Mouse (Mus musculus): ENCODE results near the gene Castor1. TPM values are rescaled to one million over a fixed set of nuclear protein-coding genes. Genes with fewer than 3 reads are reported as not detected.

Gene Castor1
- 30.3 TPM for polyA plus RNA-seq (2017; shearing (Covaris generic))

GRCm38 (mm10) chr11:4217914-4218629 is at the start of gene Castor1:
TSS of gene Castor1 (plus strand) at chr11:4218225.

DNA sequence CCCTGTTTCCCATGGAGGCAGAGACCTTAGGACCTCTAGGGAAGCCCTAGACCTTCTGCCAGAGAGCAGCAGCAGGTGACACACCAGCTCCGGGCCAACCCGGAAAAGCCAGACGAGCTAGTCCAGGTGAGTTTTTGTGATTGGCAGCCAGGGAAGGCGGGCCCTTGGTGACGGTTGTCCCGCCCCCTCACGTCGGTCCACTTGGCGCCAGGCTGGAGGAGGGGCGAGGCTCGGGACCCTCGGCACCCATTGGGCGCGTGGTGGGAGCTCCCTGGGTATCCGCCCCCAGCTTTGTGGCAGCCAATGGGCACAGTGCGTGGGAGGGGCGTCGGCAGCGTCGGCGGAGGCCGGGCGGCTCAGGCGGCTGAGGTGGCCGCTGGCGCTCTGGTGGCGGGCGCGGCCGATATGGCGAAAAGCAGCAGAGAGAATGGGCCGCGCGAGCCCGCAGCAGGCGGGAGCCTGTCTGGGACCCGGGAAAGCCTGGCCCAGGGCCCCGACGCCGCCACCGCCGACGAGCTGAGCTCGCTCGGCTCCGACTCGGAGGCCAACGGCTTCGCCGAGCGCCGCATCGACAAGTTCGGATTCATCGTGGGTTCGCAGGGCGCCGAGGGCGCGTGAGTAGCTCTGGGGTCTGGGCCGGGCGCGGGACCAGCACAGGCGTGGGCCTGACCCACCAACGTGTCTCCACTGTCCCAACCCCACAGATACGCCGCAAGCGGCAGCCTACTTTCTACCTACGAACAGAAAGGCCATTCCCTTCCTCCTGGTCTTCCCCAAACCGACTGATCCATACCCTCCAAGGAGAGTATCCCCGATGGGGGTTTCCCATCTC is 31.3 kb upstream of the Castor1 start, which contains the start of gene Tbc1d10a:
Gene Tbc1d10a, plus strand, starts transcription at position 304 of the 832 bp plus-strand sequence.

DNA sequence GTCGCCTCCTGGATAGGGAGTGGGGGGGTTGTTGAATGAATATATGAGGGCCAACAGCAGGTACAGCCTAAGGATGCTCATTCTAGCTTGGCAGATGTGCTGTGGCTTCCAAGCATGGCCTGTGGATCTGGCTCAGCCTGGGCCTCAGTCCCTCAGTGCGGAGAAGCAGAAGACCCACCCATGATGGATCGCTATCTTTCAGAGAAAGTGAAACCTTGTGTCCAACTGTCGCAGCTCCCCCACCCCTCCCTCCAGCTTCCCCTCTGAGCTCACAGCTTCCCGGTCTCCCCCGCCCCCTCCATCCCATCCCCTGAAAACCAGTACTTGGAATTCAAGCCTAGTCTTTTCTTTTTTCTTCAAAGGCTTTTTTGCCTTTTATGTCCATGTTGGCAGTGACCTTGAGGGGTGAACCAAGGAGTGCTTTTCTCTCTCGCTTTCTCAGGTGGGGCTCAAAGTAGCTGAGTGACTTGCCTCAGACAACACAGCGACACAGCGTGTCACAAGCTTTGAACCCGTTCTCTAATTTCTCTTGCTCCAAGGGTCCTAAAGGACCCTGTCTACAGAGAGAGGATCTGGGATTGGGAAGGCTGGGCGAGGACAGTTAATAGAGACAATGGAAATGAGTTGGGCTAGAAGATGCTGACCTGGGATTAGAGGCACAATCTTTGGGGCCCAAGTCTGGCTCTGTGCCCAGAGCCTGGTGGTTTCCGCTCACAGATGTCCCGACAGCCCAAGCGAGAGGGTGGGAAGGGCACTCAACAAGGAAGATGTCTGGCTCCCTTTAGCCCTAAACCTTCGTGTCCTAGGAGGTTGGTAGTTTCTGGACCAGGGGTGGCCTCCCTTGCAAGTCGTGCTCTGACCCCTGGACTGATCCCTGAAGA is 17.9 kb downstream of the Castor1 start, which contains the start of gene Osm:
Gene Osm, plus strand, starts transcription at position 756 of the 881 bp plus-strand sequence.

DNA sequence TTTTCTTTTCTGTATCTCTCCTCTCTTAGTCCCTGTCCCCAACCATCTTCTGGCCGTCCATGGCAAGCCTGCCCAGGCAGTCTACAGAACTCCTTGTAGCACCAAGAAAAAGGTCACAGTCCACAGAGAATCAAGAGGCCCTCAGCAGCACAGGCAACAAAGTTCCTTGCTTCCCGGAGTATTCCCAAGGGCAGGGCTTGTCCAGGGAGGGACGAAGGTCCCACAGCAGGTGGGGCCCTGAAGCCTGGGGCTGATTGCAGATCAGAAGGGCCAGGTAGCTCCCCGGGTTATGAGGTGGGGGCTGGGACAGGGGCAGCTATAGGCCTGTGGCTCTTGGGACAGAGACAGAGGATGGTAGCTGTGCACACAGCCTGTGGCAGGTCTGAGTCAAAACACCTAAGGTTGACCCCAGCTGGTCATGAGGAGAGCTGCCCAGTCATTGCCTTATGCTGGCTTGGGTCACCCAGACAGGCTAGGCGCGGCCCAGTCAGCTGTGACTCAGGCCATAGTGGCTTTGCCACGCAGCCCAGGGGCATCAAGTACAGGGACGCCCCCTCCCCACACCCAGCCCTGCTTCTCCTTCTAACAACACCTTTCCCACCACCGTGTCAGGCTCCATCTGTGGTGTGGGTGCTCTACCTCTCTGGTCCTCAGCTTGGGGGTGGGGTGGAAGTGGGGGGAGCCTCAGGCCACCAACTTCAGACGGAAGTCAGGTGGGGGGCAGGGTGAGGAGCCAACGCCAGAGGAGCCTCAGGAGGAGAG is 39.0 kb downstream of the Castor1 start, which contains the start of gene Lif:
Gene Lif, plus strand, starts transcription at position 712 of the 762 bp plus-strand sequence.

Other genes with a start within 250 kb of the Castor1 start
- gene 4930556J24Rik, start 241.4 kb upstream of the Castor1 start, polyA plus RNA-seq (2017; shearing (Covaris generic)), result 0.31 TPM
- gene Gal3st1, start 234.6 kb upstream of the Castor1 start, polyA plus RNA-seq (2017; shearing (Covaris generic)), result not detected
- not detected for gene Sec14l4, start 186.8 kb upstream of the Castor1 start, polyA plus RNA-seq (2017; shearing (Covaris generic))
- gene Sec14l3, start 153.4 kb upstream of the Castor1 start, polyA plus RNA-seq (2017; shearing (Covaris generic)), result not detected
- 0.57 TPM for gene Mtfp1, start 122.8 kb upstream of the Castor1 start, polyA plus RNA-seq (2017; shearing (Covaris generic))
- 0.29 TPM for gene Sec14l2, start 94.8 kb upstream of the Castor1 start, polyA plus RNA-seq (2017; shearing (Covaris generic))
- 35.0 TPM for gene Rnf215, start 83.0 kb upstream of the Castor1 start, polyA plus RNA-seq (2017; shearing (Covaris generic))
- 5.0 TPM for gene Ccdc157, start 57.9 kb upstream of the Castor1 start, polyA plus RNA-seq (2017; shearing (Covaris generic))
- gene Sf3a1, start 57.9 kb upstream of the Castor1 start, polyA plus RNA-seq (2017; shearing (Covaris generic)), result 52.2 TPM
- gene Tbc1d10a, start 31.4 kb upstream of the Castor1 start, polyA plus RNA-seq (2017; shearing (Covaris generic)), result 108 TPM
- gene Osm, start 18.2 kb downstream of the Castor1 start, polyA plus RNA-seq (2017; shearing (Covaris generic)), result 22.4 TPM
- gene Lif, start 39.3 kb downstream of the Castor1 start, polyA plus RNA-seq (2017; shearing (Covaris generic)), result not detected
- 0.88 TPM for gene Hormad2, start 222.9 kb downstream of the Castor1 start, polyA plus RNA-seq (2017; shearing (Covaris generic))

Measured in naive thymus-derived CD4-positive, alpha-beta T cell, adult 5 months (primary cell).